Mouse (Mus musculus): ENCODE measurements around the gene Snrpa. TPM values are rescaled to one million over a fixed set of nuclear protein-coding genes. Genes with fewer than 3 reads are reported as not detected.

Gene Snrpa
- total and polyA plus RNA-seq, 3 experiments = 67.1 to 233 (median 123) TPM

DNA sequence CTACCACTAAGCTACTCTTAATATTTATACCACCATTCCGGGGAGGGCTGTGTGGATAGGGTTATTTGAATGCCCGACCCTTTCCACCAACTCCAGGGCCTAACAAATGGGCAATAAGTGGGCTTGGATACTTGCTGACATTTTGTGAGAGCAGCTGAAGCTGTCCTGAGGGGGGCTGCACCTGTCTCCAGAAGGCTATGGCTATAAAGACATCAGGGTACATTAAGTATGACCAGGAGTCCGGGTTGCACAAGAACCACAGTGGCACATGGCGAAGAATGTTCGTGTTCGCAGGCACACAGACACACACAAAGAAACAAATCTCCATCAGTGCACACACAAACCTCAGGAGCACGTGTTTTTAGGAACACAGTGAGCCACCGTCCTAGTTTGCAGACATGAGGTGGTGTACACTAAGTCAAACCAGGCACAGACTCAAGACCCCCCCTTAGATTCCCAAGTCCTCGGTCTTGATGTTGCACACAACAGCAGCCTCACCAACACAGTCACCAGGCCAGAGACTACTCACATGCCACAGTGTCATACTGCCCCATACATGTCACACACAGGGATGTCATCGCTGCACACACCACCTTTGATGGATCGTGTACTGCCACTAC lies 28.5 kb downstream of the Snrpa start:
- in situ Hi-C loops (cut with MboI; ENCODE audit: low pct_ligation_motif_present, low pct_unique_long_range_greater_than_20kb, low sequenced_read_pairs) (no loop called here), dilution Hi-C loops (cut with MboI; ENCODE audit: extremely low pct_ligation_motif_present, extremely low pct_unique_long_range_greater_than_20kb, low sequenced_read_pairs) (no loop called here)
- peak overlapping the region; percentile 99 for H3K27ac ChIP-seq (ENCODE audit: insufficient read depth, low read depth)
- no peaks in the 10 kb centered on the region for H3K9me3 ChIP-seq (replicated peaks; ENCODE audit: low read length)
- H3K9ac ChIP-seq (ENCODE audit: insufficient read depth, low read depth) = peak overlapping the region; percentile 59
- peak overlapping the region; percentile 33 for H3K4me2 ChIP-seq (ENCODE audit: insufficient read depth, low read depth, poor library complexity, severe bottlenecking)
- TF ChIP-seq MXI1 (IDR thresholded peaks at IDR 0.05; ENCODE audit: low read depth, low read length) (peak; percentile 70), ELF1 (IDR thresholded peaks at IDR 0.05; ENCODE audit: low read depth, low read length) (no peak), TCF12 (IDR thresholded peaks at IDR 0.05; ENCODE audit: low read depth, low read length) (no peak), RCOR1 (conservative IDR thresholded peaks at IDR 0.05; ENCODE audit: low read depth, low read length) (no peak), MAX (IDR thresholded peaks at IDR 0.05; ENCODE audit: low read length) (peak; percentile 91), BHLHE40 (IDR thresholded peaks at IDR 0.05; ENCODE audit: low read depth, low read length) (peak; percentile 63), MAFK (IDR thresholded peaks at IDR 0.05; ENCODE audit: insufficient replicate concordance, low read length) (no peak), JUND (conservative IDR thresholded peaks at IDR 0.05; ENCODE audit: low read depth, low read length) (no peak), GABPA (IDR thresholded peaks at IDR 0.05; ENCODE audit: insufficient replicate concordance, low read depth, low read length) (no peak), UBTF (IDR thresholded peaks at IDR 0.05; ENCODE audit: low read depth, low read length) (no peak), KAT2A (IDR thresholded peaks at IDR 0.05; ENCODE audit: insufficient replicate concordance, low read length) (no peak), HCFC1 (IDR thresholded peaks at IDR 0.05; ENCODE audit: low read depth, low read length) (no peak), E2F4 (IDR thresholded peaks at IDR 0.05; ENCODE audit: insufficient replicate concordance, low read depth, low read length) (no peak), POLR2AphosphoS2 (IDR thresholded peaks at IDR 0.05; ENCODE audit: low read depth, low read length) (0 out of 2 replicates have a peak, but pooled peaks have one; percentile 25), NELFE (IDR thresholded peaks at IDR 0.05; ENCODE audit: low read depth, low read length) (0 out of 2 replicates have a peak, but pooled peaks have one; percentile 26), ETS1 (conservative IDR thresholded peaks at IDR 0.05; ENCODE audit: low read depth, low read length) (0 out of 2 replicates have a peak, but pooled peaks have one; percentile 7), MYC (IDR thresholded peaks at IDR 0.05; ENCODE audit: low read depth, low read length) (peak; percentile 85), ZNF384 (IDR thresholded peaks at IDR 0.05; ENCODE audit: low read depth, low read length) (no peak), CTCF (conservative IDR thresholded peaks at IDR 0.05 in 1 of 2, IDR thresholded peaks at IDR 0.05 in 1 of 2; ENCODE audit: low read depth in 2 of 2, low read length in 2 of 2) (no peak), IRF4 (IDR thresholded peaks at IDR 0.05; ENCODE audit: low read depth, low read length) (no peak), SMC3 (IDR thresholded peaks at IDR 0.05; ENCODE audit: low read depth, low read length) (no peak), USF2 (conservative IDR thresholded peaks at IDR 0.05; ENCODE audit: low read depth, low read length) (no peak), RAD21 (IDR thresholded peaks at IDR 0.05; ENCODE audit: low read depth, low read length) (no peak), MAZ (IDR thresholded peaks at IDR 0.05; ENCODE audit: low read depth, low read length) (no peak), USF1 (IDR thresholded peaks at IDR 0.05; ENCODE audit: low read depth, low read length) (no peak), TBP (conservative IDR thresholded peaks at IDR 0.05; ENCODE audit: low read depth, low read length) (no peak), POLR2A (IDR thresholded peaks at IDR 0.05; ENCODE audit: low read depth, low read length) (no peak; the same call in 1 of the 2 replicates), PAX5 (IDR thresholded peaks at IDR 0.05; ENCODE audit: low read length) (no peak), ZKSCAN1 (IDR thresholded peaks at IDR 0.05; ENCODE audit: borderline replicate concordance, low read depth, low read length) (no peak), NRF1 (IDR thresholded peaks at IDR 0.05; ENCODE audit: low read depth, low read length) (no peak), CHD2 (IDR thresholded peaks at IDR 0.05; ENCODE audit: low read length) (0 out of 2 replicates have a peak, but pooled peaks have one; percentile 7), SIN3A (IDR thresholded peaks at IDR 0.05; ENCODE audit: low read length) (no peak; the same call in none of the 2 replicates), EP300 (IDR thresholded peaks at IDR 0.05; ENCODE audit: low read length) (peak; percentile 19; the same call in 1 of the 2 replicates), ZMIZ1 (IDR thresholded peaks at IDR 0.05; ENCODE audit: low read depth, low read length) (peak; percentile 47; the same call in 1 of the 2 replicates), ZC3H11A (IDR thresholded peaks at IDR 0.05; ENCODE audit: low read depth, low read length) (no peak), MEF2A (IDR thresholded peaks at IDR 0.05; ENCODE audit: borderline replicate concordance, low read depth, low read length) (no peak), CHD1 (IDR thresholded peaks at IDR 0.05; ENCODE audit: low read depth, low read length) (peak; percentile 73; the same call in 1 of the 2 replicates), JUN (IDR thresholded peaks at IDR 0.05; ENCODE audit: insufficient read depth, low read depth, low read length) (no peak)
- peak overlapping the region in 2 of 3 experiments; percentile 9 to 50 for H3K4me3 ChIP-seq (replicated peaks in 1 of 3; ENCODE audit: low read depth in 2 of 3, low read length in 2 of 3, poor library complexity in 1 of 3)
- no peaks in the 10 kb centered on the region for H3K27me3 ChIP-seq (replicated peaks)
- no peak for DNase-seq (ENCODE audit: extremely low read depth)
- peaks cover 33% of the 10 kb centered on the region for H3K79me2 ChIP-seq (replicated peaks; ENCODE audit: control insufficient read depth, extremely low read depth, insufficient read depth, poor library complexity, severe bottlenecking)
- H3K36me3 ChIP-seq (replicated peaks in 1 of 2; ENCODE audit: control insufficient read depth in 1 of 2, insufficient read depth in 1 of 2, low read length in 1 of 2) = peaks cover 30 to 61% of the 10 kb centered on the region in 2 experiments
- peaks cover 23 to 61% of the 10 kb centered on the region in 2 experiments for H3K4me1 ChIP-seq (ENCODE audit: control insufficient read depth in 1 of 2, insufficient read depth in 2 of 2)

All from CH12.LX (cell line).